In the genomic region with DNA sequence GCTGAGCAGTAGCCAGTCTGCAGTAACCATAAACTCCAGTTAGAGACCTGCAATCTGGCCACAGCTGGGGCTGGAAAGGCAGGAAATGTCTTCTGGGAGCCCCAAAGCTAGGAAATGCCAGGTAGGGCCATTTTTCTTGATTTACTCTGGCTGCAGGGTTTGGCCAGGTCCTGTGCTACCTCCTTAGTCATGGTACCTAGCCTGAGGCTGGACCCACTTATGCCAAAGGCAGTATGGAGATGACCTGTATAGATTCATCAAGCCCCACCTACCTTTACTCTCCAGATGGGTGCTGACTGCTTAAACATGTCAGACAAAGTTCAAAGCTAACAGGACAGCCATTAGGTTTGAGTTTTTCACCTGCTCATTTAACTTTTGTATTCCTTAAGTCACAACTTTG, we compare ENCODE assay signal across 15 mouse cellular contexts. TPM values are rescaled to one million over a fixed set of nuclear protein-coding genes. Genes with fewer than 3 reads are reported as not detected.
"Had no signal": no experiment of that assay in that cellular context is flagged by ENCODE, and none has a peak within 500 bp of the region (broad histone marks: within the 10 kb centered on the region; RNA-seq: fewer than 3 reads in every experiment).

No protein-coding gene starts in this region.

- H3K27me3 ChIP-seq: intestine, embryonic 15.5 days; midbrain, embryonic 12.5 days had no signal

- H3K9me3 ChIP-seq: intestine, embryonic 15.5 days had no signal

- H3K4me3 ChIP-seq: intestine, embryonic 15.5 days; midbrain, embryonic 12.5 days had no signal

- H3K4me1 ChIP-seq: intestine, embryonic 15.5 days; midbrain, embryonic 12.5 days had no signal

- H3K36me3 ChIP-seq: intestine, embryonic 15.5 days; midbrain, embryonic 12.5 days had no signal

- H3K9ac ChIP-seq: intestine, embryonic 15.5 days; liver, embryonic 14.5 days; midbrain, embryonic 12.5 days had no signal

- H3K27ac ChIP-seq: intestine, embryonic 15.5 days; liver, embryonic 14.5 days; midbrain, embryonic 12.5 days had no signal

- ATAC-seq: intestine, embryonic 15.5 days had no signal

- DNase-seq: lung, adult 18-20 months; right cerebral cortex, postnatal 14 days; thymus, postnatal 36 days had no signal

- H3K4me2 ChIP-seq: intestine, embryonic 15.5 days; midbrain, embryonic 12.5 days had no signal

RNA-seq across cellular contexts. Expression of gene Barx1, which starts 45.0 kb away (rescaled TPM):
- total RNA-seq: layer of hippocampus, adult 8-10 months; layer of hippocampus, postnatal 14 days; left cerebral cortex, adult 18-20 months; left cerebral cortex, postnatal 14 days; liver, adult 2 months; megakaryocyte-erythroid progenitor cell, adult 5-6 weeks; midbrain, postnatal 0 days had no signal
- polyA plus RNA-seq: large intestine, adult 2 months; liver, adult 2 months; midbrain, postnatal 0 days; neural tube, embryonic 14.5 days had no signal
